Mouse (Mus musculus): Measurements from ENCODE around the gene Neurl1b. TPM values are rescaled to one million over a fixed set of nuclear protein-coding genes. Genes with fewer than 3 reads are reported as not detected.

The Neurl1b gene
- polyA plus RNA-seq, 2 experiments, result 0.85 to 4.1 TPM

DNA sequence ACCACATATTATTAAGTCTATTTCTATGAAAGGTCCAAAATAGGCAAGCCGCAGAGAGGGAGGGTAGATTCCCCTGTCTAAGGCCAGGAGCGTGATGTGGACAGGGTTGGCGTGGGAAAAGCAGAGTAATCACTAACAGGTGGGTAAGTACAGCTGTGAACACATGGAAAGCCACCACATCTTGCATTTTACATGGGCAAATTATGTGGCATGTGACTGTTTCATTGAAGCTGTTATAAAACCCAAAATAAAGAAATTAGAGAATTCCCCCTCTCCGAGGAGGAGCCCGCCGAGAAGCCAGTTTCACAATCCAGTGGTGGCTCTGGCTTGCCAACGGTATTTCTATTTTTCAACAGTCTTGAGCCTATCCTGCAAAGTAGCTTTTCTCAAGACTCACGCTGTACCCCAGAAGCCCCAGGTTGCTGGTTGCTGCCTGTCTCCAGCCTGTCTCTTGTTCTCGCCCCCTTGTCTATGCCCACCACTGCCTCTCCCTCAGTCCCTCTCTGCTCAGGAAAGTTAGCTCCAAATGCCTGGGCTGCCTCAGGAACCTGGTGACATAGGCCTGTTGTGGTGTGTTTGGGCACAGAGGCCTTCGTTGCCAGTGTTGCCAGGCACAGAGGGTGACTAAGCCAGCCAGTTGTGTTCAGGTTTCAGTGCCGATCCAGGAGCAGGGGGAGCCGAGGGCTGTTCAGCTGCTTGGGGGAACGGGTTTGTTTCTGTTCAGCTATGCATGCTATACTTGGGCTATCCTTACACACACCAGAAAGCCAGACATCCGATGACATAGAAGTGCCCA, 70.2 kb downstream of the Neurl1b start:
- ATAC-seq (ENCODE audit: low FRiP score, low read depth) (no peak), DNase-seq (ENCODE audit: low spot score) (no peak)
- Histone ChIP-seq H3K9ac (ENCODE audit: low read depth, low read length, severe bottlenecking) (no peak overlapping the region), H3K36me3 (ENCODE audit: control insufficient read depth, insufficient read depth, low read length) (no peaks in the 10 kb centered on the region), H3K4me2 (replicated peaks; ENCODE audit: low read depth, low read length, severe bottlenecking) (no peak overlapping the region), H3K4me3 (replicated peaks; ENCODE audit: low read length) (no peak overlapping the region), H3K9me3 (ENCODE audit: control insufficient read depth, low read length) (no peaks in the 10 kb centered on the region), H3K27ac (replicated peaks; ENCODE audit: low read depth, low read length) (no peak overlapping the region), H3K27me3 (ENCODE audit: control insufficient read depth, insufficient read depth, low read length) (no peaks in the 10 kb centered on the region), H3K4me1 (ENCODE audit: control insufficient read depth, insufficient read depth, low read length) (no peaks in the 10 kb centered on the region)
- TF ChIP-seq POLR2A (IDR thresholded peaks at IDR 0.05; ENCODE audit: borderline replicate concordance, extremely low read depth, insufficient read depth, insufficient read length), result no peak
- 57% methylated on average over 14 of the region's 14 CpGs for WGBS

DNA sequence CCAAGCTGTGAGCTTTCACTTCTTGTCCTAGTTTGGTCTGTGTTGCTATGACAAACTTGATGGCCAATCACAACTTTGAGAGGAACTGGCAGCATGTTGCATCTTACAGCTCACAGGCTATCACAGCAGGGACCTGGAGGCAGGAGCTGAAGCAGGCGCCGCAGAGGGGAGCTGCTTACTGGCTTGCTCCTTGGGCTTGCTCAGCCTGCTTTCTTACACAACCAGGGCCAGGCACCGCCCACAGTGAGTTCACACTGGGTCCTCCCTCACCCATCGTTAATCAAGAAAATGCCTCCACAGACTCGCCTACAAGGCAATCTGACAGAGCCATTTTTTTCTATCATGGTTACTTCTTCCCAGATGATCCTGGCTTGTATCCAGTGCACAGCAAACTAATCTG, 72.6 kb downstream of the Neurl1b start:
- ATAC-seq (ENCODE audit: low FRiP score, low read depth), result no peak
- Histone ChIP-seq H3K4me3 (replicated peaks; ENCODE audit: low read length) (no peak overlapping the region), H3K4me2 (replicated peaks; ENCODE audit: low read depth, low read length, severe bottlenecking) (no peak overlapping the region), H3K36me3 (ENCODE audit: control insufficient read depth, insufficient read depth, low read length) (no peaks in the 10 kb centered on the region), H3K9me3 (ENCODE audit: control insufficient read depth, low read length) (no peaks in the 10 kb centered on the region), H3K9ac (ENCODE audit: low read depth, low read length, severe bottlenecking) (no peak overlapping the region), H3K4me1 (ENCODE audit: control insufficient read depth, insufficient read depth, low read length) (no peaks in the 10 kb centered on the region), H3K27me3 (ENCODE audit: control insufficient read depth, insufficient read depth, low read length) (no peaks in the 10 kb centered on the region), H3K27ac (replicated peaks; ENCODE audit: low read depth, low read length) (no peak overlapping the region)
- no peak for TF ChIP-seq POLR2A (IDR thresholded peaks at IDR 0.05; ENCODE audit: borderline replicate concordance, extremely low read depth, insufficient read depth, insufficient read length)
- DNase-seq (ENCODE audit: low spot score), result no peak
- 56% methylated on average over 5 of the region's 5 CpGs for WGBS

DNA sequence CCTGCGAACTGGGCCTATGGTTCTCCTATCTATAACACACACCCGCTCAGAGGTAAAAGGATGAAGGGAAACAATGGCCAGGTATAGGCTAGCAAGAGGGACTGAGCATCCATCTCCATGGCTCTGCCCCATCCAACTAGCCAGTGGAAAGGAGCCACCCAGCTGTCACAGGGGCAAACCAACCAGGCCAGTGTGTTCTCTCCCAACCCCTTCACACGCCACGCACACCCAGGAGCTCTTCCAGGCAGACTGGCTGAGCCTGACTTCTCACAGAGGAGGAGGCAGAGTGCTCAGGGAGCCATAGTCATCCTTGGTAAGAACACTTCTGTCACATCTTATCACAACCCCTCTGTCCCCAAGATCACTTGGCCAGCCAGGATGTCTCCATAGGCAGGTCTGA, 73.3 kb downstream of the Neurl1b start:
- no peak for DNase-seq (ENCODE audit: low spot score)
- H3K4me3 ChIP-seq (replicated peaks; ENCODE audit: low read length), result no peak overlapping the region
- 97% methylated on average over 4 of the region's 4 CpGs for WGBS
- no peaks in the 10 kb centered on the region for H3K27me3 ChIP-seq (ENCODE audit: control insufficient read depth, insufficient read depth, low read length)
- no peak overlapping the region for H3K4me2 ChIP-seq (replicated peaks; ENCODE audit: low read depth, low read length, severe bottlenecking)
- no peak for TF ChIP-seq POLR2A (IDR thresholded peaks at IDR 0.05; ENCODE audit: borderline replicate concordance, extremely low read depth, insufficient read depth, insufficient read length)
- H3K27ac ChIP-seq (replicated peaks; ENCODE audit: low read depth, low read length), result no peak overlapping the region
- H3K9me3 ChIP-seq (ENCODE audit: control insufficient read depth, low read length), result no peaks in the 10 kb centered on the region
- H3K36me3 ChIP-seq (ENCODE audit: control insufficient read depth, insufficient read depth, low read length), result no peaks in the 10 kb centered on the region
- no peak overlapping the region for H3K9ac ChIP-seq (ENCODE audit: low read depth, low read length, severe bottlenecking)
- no peak for ATAC-seq (ENCODE audit: low FRiP score, low read depth)
- no peaks in the 10 kb centered on the region for H3K4me1 ChIP-seq (ENCODE audit: control insufficient read depth, insufficient read depth, low read length)

DNA sequence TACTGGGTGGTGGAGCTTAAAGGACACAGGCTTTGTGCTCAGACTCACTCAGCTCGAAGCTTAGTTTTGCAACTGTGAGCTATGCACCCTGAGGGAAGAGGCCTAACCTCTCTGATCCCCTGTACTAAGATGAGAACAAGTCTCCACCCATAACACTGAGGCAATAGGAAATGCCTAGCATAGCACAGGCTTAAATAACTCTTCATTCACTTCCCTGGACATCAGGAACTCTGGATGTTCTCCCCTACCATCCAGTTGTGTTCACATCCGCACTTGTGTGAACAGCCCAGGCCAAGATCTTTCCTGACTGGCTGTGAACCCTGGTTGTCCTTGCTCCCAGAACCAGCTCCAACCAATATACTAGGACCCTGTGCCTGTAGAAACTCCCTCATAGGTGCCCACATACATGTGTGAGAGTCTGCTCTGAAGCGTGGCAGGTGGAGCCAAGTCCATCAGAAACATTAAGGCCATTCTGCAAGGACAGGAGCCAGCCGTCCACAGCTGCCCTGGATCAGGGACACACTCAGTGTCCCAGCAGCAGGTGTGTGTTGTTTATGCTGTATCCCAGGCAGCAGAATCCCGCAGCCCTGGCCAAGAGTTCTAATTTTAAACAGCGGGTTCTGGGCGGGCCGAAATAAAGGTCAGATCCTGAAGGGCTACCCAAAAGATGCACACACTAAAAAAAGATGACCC, 74.2 kb downstream of the Neurl1b start:
- no peaks in the 10 kb centered on the region for H3K27me3 ChIP-seq (ENCODE audit: control insufficient read depth, insufficient read depth, low read length)
- 69% methylated on average over 8 of the region's 8 CpGs for WGBS

DNA sequence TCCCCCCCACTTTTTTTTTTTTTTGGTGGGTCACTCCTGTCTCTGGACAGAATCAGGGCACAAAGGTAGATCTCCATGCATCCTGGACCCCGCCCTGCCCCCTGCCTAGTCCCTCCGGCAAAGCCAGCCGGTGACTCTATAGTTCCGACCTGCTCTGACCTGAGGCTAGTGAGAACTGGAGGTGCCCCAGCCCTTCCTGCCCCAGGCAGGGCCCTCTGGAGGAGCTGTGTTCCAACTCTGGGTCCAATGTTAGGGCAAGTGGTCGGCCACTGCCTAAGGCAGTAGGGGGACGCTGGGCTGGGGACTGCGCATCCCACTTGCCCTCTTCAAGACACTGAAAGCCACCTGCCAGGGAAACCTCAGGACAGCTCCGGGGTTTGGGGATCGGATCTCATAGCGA, 75.4 kb downstream of the Neurl1b start:
- no peaks in the 10 kb centered on the region for H3K4me1 ChIP-seq (ENCODE audit: control insufficient read depth, insufficient read depth, low read length)
- ATAC-seq (ENCODE audit: low FRiP score, low read depth) (no peak), DNase-seq (ENCODE audit: low spot score) (no peak)
- H3K4me3 ChIP-seq (replicated peaks; ENCODE audit: low read length), result no peak overlapping the region
- no peak overlapping the region for H3K4me2 ChIP-seq (replicated peaks; ENCODE audit: low read depth, low read length, severe bottlenecking)
- no peak overlapping the region for H3K27ac ChIP-seq (replicated peaks; ENCODE audit: low read depth, low read length)
- H3K36me3 ChIP-seq (ENCODE audit: control insufficient read depth, insufficient read depth, low read length), result no peaks in the 10 kb centered on the region
- no peaks in the 10 kb centered on the region for H3K9me3 ChIP-seq (ENCODE audit: control insufficient read depth, low read length)
- no peak overlapping the region for H3K9ac ChIP-seq (ENCODE audit: low read depth, low read length, severe bottlenecking)
- no peak for TF ChIP-seq POLR2A (IDR thresholded peaks at IDR 0.05; ENCODE audit: borderline replicate concordance, extremely low read depth, insufficient read depth, insufficient read length)
- no peaks in the 10 kb centered on the region for H3K27me3 ChIP-seq (ENCODE audit: control insufficient read depth, insufficient read depth, low read length)
- WGBS, result 92% methylated on average over 10 of the region's 10 CpGs

More for the DNA sequence above, 74.2 kb downstream of the Neurl1b start:
- Histone ChIP-seq H3K4me2 (replicated peaks; ENCODE audit: low read depth, low read length, severe bottlenecking) (no peak overlapping the region), H3K4me1 (ENCODE audit: control insufficient read depth, insufficient read depth, low read length) (no peaks in the 10 kb centered on the region), H3K9me3 (ENCODE audit: control insufficient read depth, low read length) (no peaks in the 10 kb centered on the region), H3K27ac (replicated peaks; ENCODE audit: low read depth, low read length) (no peak overlapping the region), H3K36me3 (ENCODE audit: control insufficient read depth, insufficient read depth, low read length) (no peaks in the 10 kb centered on the region), H3K9ac (ENCODE audit: low read depth, low read length, severe bottlenecking) (no peak overlapping the region), H3K4me3 (replicated peaks; ENCODE audit: low read length) (no peak overlapping the region)
- DNase-seq (ENCODE audit: low spot score) (no peak), ATAC-seq (ENCODE audit: low FRiP score, low read depth) (no peak)
- TF ChIP-seq POLR2A (IDR thresholded peaks at IDR 0.05; ENCODE audit: borderline replicate concordance, extremely low read depth, insufficient read depth, insufficient read length), result no peak

Data from limb, embryonic 14.5 days (tissue).